Mouse (Mus musculus): ENCODE data around the gene Tgfb1i1.

GRCm38 (mm10) chr7:128276051-128276450, 29.4 kb downstream of the Tgfb1i1 start:
- TF ChIP-seq USF1 (IDR thresholded peaks at IDR 0.05; ENCODE audit: low read depth, low read length) (no peak), PAX5 (IDR thresholded peaks at IDR 0.05; ENCODE audit: low read length) (no peak), CTCF (conservative IDR thresholded peaks at IDR 0.05 in 1 of 2, IDR thresholded peaks at IDR 0.05 in 1 of 2; ENCODE audit: low read depth in 2 of 2, low read length in 2 of 2) (no peak), POLR2A (IDR thresholded peaks at IDR 0.05; ENCODE audit: low read depth, low read length) (no peak), MXI1 (IDR thresholded peaks at IDR 0.05; ENCODE audit: low read depth, low read length) (no peak), TBP (conservative IDR thresholded peaks at IDR 0.05; ENCODE audit: low read depth, low read length) (no peak), BHLHE40 (IDR thresholded peaks at IDR 0.05; ENCODE audit: low read depth, low read length) (no peak), MEF2A (IDR thresholded peaks at IDR 0.05; ENCODE audit: borderline replicate concordance, low read depth, low read length) (no peak), USF2 (conservative IDR thresholded peaks at IDR 0.05; ENCODE audit: low read depth, low read length) (no peak)

Data from CH12.LX (cell line).